Mouse (Mus musculus) liver, postnatal 0 days (tissue): Measurements from ENCODE around the gene Serpinb1c.

Source experiments
- CTCF ChIP-seq: sonication (generic); IDR thresholded peaks from 2 replicates; pipeline ENCODE4 v1.5.1; 2016; ENCODE audit warnings: antibody characterized with exemption, low read depth
- EP300 ChIP-seq: IDR thresholded peaks from 2 replicates; pipeline ENCODE4 v1.6.1; 2016; ENCODE audit warnings: antibody characterized with exemption, low read depth, mild to moderate bottlenecking

DNA sequence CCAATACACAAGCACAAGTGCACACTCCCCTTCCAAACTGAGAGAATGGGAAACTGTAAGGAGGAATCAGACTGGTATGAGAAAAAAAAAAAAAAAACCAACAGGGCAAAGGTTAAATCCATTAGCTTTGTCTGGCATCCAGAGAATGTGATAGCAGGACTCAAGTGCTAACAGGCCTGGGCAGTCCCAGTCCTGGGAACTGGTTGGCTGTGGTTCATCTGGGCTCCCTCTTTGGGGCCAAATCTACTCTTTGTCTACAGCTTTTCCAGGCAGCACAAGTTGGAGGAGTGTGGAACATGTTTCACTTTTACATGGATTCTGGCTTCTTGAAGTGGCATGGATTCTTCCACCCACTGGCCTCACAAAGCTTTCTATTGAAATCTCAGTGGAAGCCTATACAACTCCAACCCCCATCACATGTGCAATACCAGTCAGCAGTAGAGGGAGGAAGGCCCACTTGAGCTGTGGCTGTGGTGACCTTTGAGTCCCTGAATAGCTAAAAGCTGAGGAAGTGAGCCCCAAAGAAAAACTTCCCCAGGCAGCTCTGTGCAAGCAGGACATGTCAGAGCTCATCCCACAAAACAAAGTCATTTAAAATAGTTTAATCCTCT lies 14.9 kb upstream of the Serpinb1c start:
- TF ChIP-seq CTCF (no peak), EP300 (no peak)
